ENCODE assay signal across 8 mouse cellular contexts in the genomic region with DNA sequence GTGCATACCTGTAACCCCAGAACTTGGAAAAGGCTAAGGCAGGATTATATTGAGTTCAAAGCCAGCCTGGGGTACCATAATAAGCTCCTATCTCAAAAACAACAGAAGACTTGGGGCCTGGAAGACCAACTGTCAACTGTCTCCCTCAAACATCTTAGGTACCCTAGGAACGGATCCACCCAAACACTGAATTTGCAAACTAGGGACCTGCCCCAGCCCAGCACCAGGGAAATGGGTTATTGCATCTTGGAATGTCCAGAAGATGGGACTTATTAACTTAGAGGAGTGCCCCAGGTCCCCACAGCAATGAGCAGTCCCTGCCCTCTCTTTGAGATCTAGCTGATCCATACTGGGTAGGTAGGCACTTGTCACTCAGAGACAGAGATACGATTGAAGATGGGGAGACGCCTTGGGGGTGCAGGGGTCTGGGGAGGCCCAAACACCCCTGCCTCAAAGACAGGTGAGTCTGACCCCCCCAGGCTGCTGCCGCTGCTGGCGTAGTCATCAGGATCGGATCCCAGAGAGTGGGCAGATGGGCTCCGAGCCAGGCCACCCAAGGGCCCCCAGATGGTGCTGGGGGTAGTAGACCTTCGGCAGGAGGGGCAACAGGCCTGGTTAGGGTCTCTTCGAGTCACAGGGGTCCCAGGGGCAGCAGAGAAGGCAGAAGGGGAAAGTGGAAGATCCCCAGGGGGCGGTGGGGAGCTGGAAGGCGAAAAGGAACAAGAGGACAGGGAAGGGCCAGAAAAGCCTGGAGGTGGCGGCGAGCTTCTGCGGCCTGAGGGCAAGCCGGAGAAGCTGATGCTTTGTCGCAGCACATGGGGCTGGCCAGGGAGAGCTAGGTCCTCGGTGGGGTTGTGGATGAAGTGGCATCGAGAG. TPM values are rescaled to one million over a fixed set of nuclear protein-coding genes. Genes with fewer than 3 reads are reported as not detected.
DNase-seq lines count a peak whose midpoint lies in the region; ATAC-seq and TF ChIP-seq lines count a peak whose summit lies in the region.

No protein-coding gene starts in this region.

- 0 out of 2 replicates have a peak overlapping the region, but pooled peaks have one; percentile 70 for H3K9ac ChIP-seq in forebrain, postnatal 0 days
- H3K9ac ChIP-seq in lung, embryonic 16.5 days (ENCODE audit: low read length), result peak overlapping the region; percentile 81
- peak overlapping the region; percentile 98 for H3K9ac ChIP-seq in stomach, postnatal 0 days (ENCODE audit: low read length)

- peak; percentile 37 for DNase-seq in thymus, adult 2 months
- DNase-seq in thymus, adult 18-20 months, result no peak
- DNase-seq in forebrain, postnatal 0 days, result no peak
- peak; percentile 68 for DNase-seq in kidney, adult 18-20 months
- DNase-seq in stomach, postnatal 0 days (ENCODE audit: low spot score), result peak; percentile 52
- DNase-seq in left cerebral cortex, postnatal 14 days (ENCODE audit: low spot score in 2 of 2), result no peak

- H3K27me3 ChIP-seq in thymus, adult 2 months (ENCODE audit: control insufficient read depth, insufficient read depth, low read length), result no peaks in the 10 kb centered on the region
- H3K27me3 ChIP-seq in forebrain, postnatal 0 days (ENCODE audit: insufficient read depth, low read length), result peaks cover 4% of the 10 kb centered on the region; the same call in 1 of the 2 replicates
- H3K27me3 ChIP-seq in lung, embryonic 16.5 days (ENCODE audit: control insufficient read depth, insufficient read depth, low read depth, low read length), result no peaks in the 10 kb centered on the region
- no peaks in the 10 kb centered on the region for H3K27me3 ChIP-seq in stomach, postnatal 0 days (ENCODE audit: control insufficient read depth, insufficient read depth, low read length)

- TF ChIP-seq CTCF in thymus, adult 2 months (IDR thresholded peaks at IDR 0.05; ENCODE audit: borderline replicate concordance, control insufficient read depth, extremely low read depth, insufficient read depth, low read length, poor library complexity), result no peak
- TF ChIP-seq CTCF in forebrain, postnatal 0 days (IDR thresholded peaks at IDR 0.05; ENCODE audit: low read depth), result no peak
- peak; percentile 33; the same call in 1 of the 2 replicates for TF ChIP-seq CTCF in stomach, postnatal 0 days (IDR thresholded peaks at IDR 0.05; ENCODE audit: low read depth)

- peaks cover 54% of the 10 kb centered on the region for H3K4me1 ChIP-seq in thymus, adult 2 months (replicated peaks; ENCODE audit: control insufficient read depth, insufficient read depth, low read length)
- H3K4me1 ChIP-seq in forebrain, postnatal 0 days (ENCODE audit: insufficient read depth), result peaks cover 23% of the 10 kb centered on the region
- peaks cover 45% of the 10 kb centered on the region for H3K4me1 ChIP-seq in lung, embryonic 16.5 days (replicated peaks; ENCODE audit: control insufficient read depth, insufficient read depth, low read length)
- 0 out of 2 replicates have a peak, but pooled peaks cover 6% of the 10 kb centered on the region for H3K4me1 ChIP-seq in stomach, postnatal 0 days (replicated peaks; ENCODE audit: control insufficient read depth, insufficient read depth)

- peak overlapping the region; percentile 90 for H3K4me2 ChIP-seq in forebrain, postnatal 0 days (ENCODE audit: low read depth)
- peak overlapping the region; percentile 96 for H3K4me2 ChIP-seq in lung, embryonic 16.5 days (ENCODE audit: low read depth, low read length)
- H3K4me2 ChIP-seq in stomach, postnatal 0 days (replicated peaks; ENCODE audit: low read depth), result peak overlapping the region; percentile 95

- peak overlapping the region; percentile 72 for H3K4me3 ChIP-seq in thymus, adult 2 months (ENCODE audit: control insufficient read depth, insufficient read depth, low read length)
- peak overlapping the region; percentile 59; the same call in 1 of the 2 replicates for H3K4me3 ChIP-seq in forebrain, postnatal 0 days (ENCODE audit: low read depth, low read length)
- H3K4me3 ChIP-seq in lung, embryonic 16.5 days (ENCODE audit: low read length), result peak overlapping the region; percentile 60
- H3K4me3 ChIP-seq in stomach, postnatal 0 days (ENCODE audit: low read depth, low read length), result peak overlapping the region; percentile 88

- no peak for ATAC-seq in forebrain, postnatal 0 days
- ATAC-seq in lung, embryonic 16.5 days (ENCODE audit: low read depth), result no peak
- no peak for ATAC-seq in stomach, postnatal 0 days (ENCODE audit: low FRiP score, low TSS enrichment)
- no peak for ATAC-seq in monocyte, adult 5-6 weeks (replicated peaks; ENCODE audit: insufficient number of reproducible peaks, low FRiP score, low TSS enrichment, poor library complexity, severe bottlenecking)

- WGBS in thymus, adult 2 months, result 48% methylated on average over 18 of the region's 18 CpGs
- 84% methylated on average over 18 of the region's 18 CpGs for WGBS in forebrain, postnatal 0 days
- WGBS in lung, embryonic 16.5 days, result 52% methylated on average over 18 of the region's 18 CpGs
- WGBS in stomach, postnatal 0 days, result 37% methylated on average over 18 of the region's 18 CpGs

- no peaks in the 10 kb centered on the region for H3K9me3 ChIP-seq in forebrain, postnatal 0 days (ENCODE audit: low read length)
- no peaks in the 10 kb centered on the region for H3K9me3 ChIP-seq in lung, embryonic 16.5 days (ENCODE audit: control insufficient read depth, low read length)
- H3K9me3 ChIP-seq in stomach, postnatal 0 days (ENCODE audit: control insufficient read depth, low read length), result no peaks in the 10 kb centered on the region

- H3K36me3 ChIP-seq in thymus, adult 2 months (ENCODE audit: control insufficient read depth, insufficient read depth, low read length), result peaks cover 13% of the 10 kb centered on the region
- H3K36me3 ChIP-seq in forebrain, postnatal 0 days (ENCODE audit: insufficient read depth), result no peaks in the 10 kb centered on the region
- H3K36me3 ChIP-seq in lung, embryonic 16.5 days (ENCODE audit: control insufficient read depth, insufficient read depth, low read length), result peaks cover 2% of the 10 kb centered on the region
- H3K36me3 ChIP-seq in stomach, postnatal 0 days (ENCODE audit: control insufficient read depth, insufficient read depth, low read length), result peaks cover 7% of the 10 kb centered on the region; the same call in 1 of the 2 replicates

- no peak for TF ChIP-seq POLR2A in thymus, adult 2 months (IDR thresholded peaks at IDR 0.05; ENCODE audit: control insufficient read depth, extremely low read depth, insufficient read depth, low read length, poor library complexity)

- no peak for TF ChIP-seq EP300 in stomach, postnatal 0 days (optimal IDR thresholded peaks at IDR 0.05)

- intact Hi-C loops in left cerebral cortex, postnatal 14 days (cut with DNase I), result no loop called here

- peak overlapping the region; percentile 87 for H3K27ac ChIP-seq in thymus, adult 2 months (ENCODE audit: control insufficient read depth, insufficient read depth, low read length)
- H3K27ac ChIP-seq in forebrain, postnatal 0 days (ENCODE audit: low read depth, low read length), result no peak overlapping the region
- peak overlapping the region; percentile 100 for H3K27ac ChIP-seq in lung, embryonic 16.5 days (ENCODE audit: low read length)
- peak overlapping the region; percentile 100 for H3K27ac ChIP-seq in stomach, postnatal 0 days (replicated peaks)

RNA-seq across cellular contexts. Expression of a gene that starts 2.6 kb away (rescaled TPM):
- polyA plus RNA-seq in thymus, adult 2 months (2012; rRNA removed), result 152 and 159 TPM in 2 replicates
- 2.8 and 4.0 TPM in 2 replicates for total RNA-seq in forebrain, postnatal 0 days (2014; rRNA removed)
- 2.3 and 3.8 TPM in 2 replicates for polyA plus RNA-seq in forebrain, postnatal 0 days (2015; fragmentation: Nextera tagmentation; extraction: Ambion mirVana)
- 23.9 and 26.8 TPM in 2 replicates for polyA plus RNA-seq in lung, embryonic 16.5 days (2015; fragmentation: Nextera tagmentation; extraction: Ambion mirVana)
- polyA plus RNA-seq in stomach, postnatal 0 days (2015; fragmentation: Nextera tagmentation; extraction: Ambion mirVana), result 29.1 and 29.4 TPM in 2 replicates
- total RNA-seq in monocyte, adult 5-6 weeks (2017), result 140 to 403 TPM (median 154 TPM) in 3 replicates
- total RNA-seq in left cerebral cortex, postnatal 14 days (2021), result 1 to 10 TPM; 1.5 to 3.3 TPM

RNA-seq across cellular contexts. Expression of a gene that starts 5.0 kb away (rescaled TPM):
- 187 and 211 TPM in 2 replicates for polyA plus RNA-seq in thymus, adult 2 months (2012; rRNA removed)
- 20.3 and 25.7 TPM in 2 replicates for total RNA-seq in forebrain, postnatal 0 days (2014; rRNA removed)
- 9.0 and 11.4 TPM in 2 replicates for polyA plus RNA-seq in forebrain, postnatal 0 days (2015; fragmentation: Nextera tagmentation; extraction: Ambion mirVana)
- 69.0 and 70.0 TPM in 2 replicates for polyA plus RNA-seq in lung, embryonic 16.5 days (2015; fragmentation: Nextera tagmentation; extraction: Ambion mirVana)
- polyA plus RNA-seq in stomach, postnatal 0 days (2015; fragmentation: Nextera tagmentation; extraction: Ambion mirVana), result 13.4 and 15.1 TPM in 2 replicates
- 8.4 to 13.1 TPM (median 12.7 TPM) in 3 replicates for total RNA-seq in monocyte, adult 5-6 weeks (2017)
- total RNA-seq in left cerebral cortex, postnatal 14 days (2021), result 10 to 100 TPM; 10.1 to 10.3 TPM

RNA-seq across cellular contexts. Expression of a gene that starts 15.1 kb away (rescaled TPM):
- polyA plus RNA-seq in thymus, adult 2 months (2012; rRNA removed), result 56.0 and 65.3 TPM in 2 replicates
- total RNA-seq in forebrain, postnatal 0 days (2014; rRNA removed), result 32.5 and 35.1 TPM in 2 replicates
- 39.2 and 47.6 TPM in 2 replicates for polyA plus RNA-seq in forebrain, postnatal 0 days (2015; fragmentation: Nextera tagmentation; extraction: Ambion mirVana)
- 46.8 and 50.2 TPM in 2 replicates for polyA plus RNA-seq in lung, embryonic 16.5 days (2015; fragmentation: Nextera tagmentation; extraction: Ambion mirVana)
- 27.5 and 28.3 TPM in 2 replicates for polyA plus RNA-seq in stomach, postnatal 0 days (2015; fragmentation: Nextera tagmentation; extraction: Ambion mirVana)
- total RNA-seq in monocyte, adult 5-6 weeks (2017), result 6.9 to 12.3 TPM (median 12.0 TPM) in 3 replicates
- 10 to 100 TPM; 18.0 to 19.8 TPM for total RNA-seq in left cerebral cortex, postnatal 14 days (2021)

RNA-seq across cellular contexts. Expression of a gene that starts 15.3 kb away (rescaled TPM):
- 146 and 182 TPM in 2 replicates for polyA plus RNA-seq in thymus, adult 2 months (2012; rRNA removed)
- 74.8 and 80.5 TPM in 2 replicates for total RNA-seq in forebrain, postnatal 0 days (2014; rRNA removed)
- 69.4 and 92.7 TPM in 2 replicates for polyA plus RNA-seq in forebrain, postnatal 0 days (2015; fragmentation: Nextera tagmentation; extraction: Ambion mirVana)
- 87.6 and 89.7 TPM in 2 replicates for polyA plus RNA-seq in lung, embryonic 16.5 days (2015; fragmentation: Nextera tagmentation; extraction: Ambion mirVana)
- polyA plus RNA-seq in stomach, postnatal 0 days (2015; fragmentation: Nextera tagmentation; extraction: Ambion mirVana), result 35.9 and 38.6 TPM in 2 replicates
- total RNA-seq in monocyte, adult 5-6 weeks (2017), result 162 to 264 TPM (median 189 TPM) in 3 replicates
- 10 to 100 TPM; 59.9 to 60.0 TPM for total RNA-seq in left cerebral cortex, postnatal 14 days (2021)

RNA-seq across cellular contexts. Expression of a gene that starts 27.0 kb away (rescaled TPM):
- 1,733 and 1,891 TPM in 2 replicates for polyA plus RNA-seq in thymus, adult 2 months (2012; rRNA removed)
- 205 and 300 TPM in 2 replicates for total RNA-seq in forebrain, postnatal 0 days (2014; rRNA removed)
- 595 and 769 TPM in 2 replicates for polyA plus RNA-seq in forebrain, postnatal 0 days (2015; fragmentation: Nextera tagmentation; extraction: Ambion mirVana)
- polyA plus RNA-seq in lung, embryonic 16.5 days (2015; fragmentation: Nextera tagmentation; extraction: Ambion mirVana), result 981 and 1,007 TPM in 2 replicates
- 880 and 955 TPM in 2 replicates for polyA plus RNA-seq in stomach, postnatal 0 days (2015; fragmentation: Nextera tagmentation; extraction: Ambion mirVana)
- total RNA-seq in monocyte, adult 5-6 weeks (2017), result 691 to 731 TPM (median 723 TPM) in 3 replicates
- 100 to 1,000 TPM; 481 to 507 TPM for total RNA-seq in left cerebral cortex, postnatal 14 days (2021)

Comparison
In these comparisons a context has a peak if more than half of its experiments do, and no peak if none do; other contexts are left out.
1. DNase-seq: peak in thymus, adult 2 months (single experiment), kidney, adult 18-20 months (single experiment) and stomach, postnatal 0 days (single experiment); none in thymus, adult 18-20 months (0 of 2), forebrain, postnatal 0 days (single experiment) and left cerebral cortex, postnatal 14 days (0 of 2).
2. Peak in every context shown above with its lines, with median percentiles within 50 percentile points of each other: H3K4me3 ChIP-seq, H3K4me2 ChIP-seq and H3K9ac ChIP-seq.